Mouse (Mus musculus): ENCODE measurements at regions not wholly inside any gene's neighbourhood (a gene's known extent, or its start where the extent isn't known, plus 50 kb on each side); places are given as distances from the start of the nearest gene placed in this dataset.
"Not testable (repeated sequence)": the region's sequence is repeated elsewhere in the genome, so short reads cannot be mapped to it uniquely, and the experiment has no call there.

- H3K9ac ChIP-seq = no peak overlapping the region
- no peak overlapping the region for H3K27ac ChIP-seq (replicated peaks)
- WGBS = 13% methylated on average over 5 of the region's 5 CpGs
Observed at GRCm38 (mm10) chr14:48800857-48801256, 127.2 kb upstream of the Otx2 start.

DNA sequence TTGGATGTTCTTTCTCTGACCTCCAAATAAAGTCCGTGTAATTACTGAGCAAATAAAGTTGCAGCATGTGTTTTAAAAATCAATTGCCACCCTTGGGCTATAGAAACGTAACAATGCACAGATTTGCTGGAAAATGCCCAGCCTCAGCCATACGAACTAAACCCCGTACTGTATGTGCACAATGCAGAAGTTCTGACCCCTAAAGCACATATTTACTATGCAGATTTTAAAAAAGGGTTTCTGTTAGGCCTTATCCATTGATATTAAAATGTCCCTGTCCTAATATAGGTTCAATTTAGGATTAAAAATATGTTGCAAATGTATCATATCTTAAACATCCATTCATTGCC is 126.5 kb upstream of the Otx2 start:
- Histone ChIP-seq H3K36me3 (no peaks in the 10 kb centered on the region), H3K27ac (replicated peaks) (no peak overlapping the region), H3K9me3 (replicated peaks) (no peaks in the 10 kb centered on the region), H3K27me3 (no peaks in the 10 kb centered on the region), H3K9ac (no peak overlapping the region), H3K4me2 (replicated peaks) (no peak overlapping the region), H3K4me1 (no peaks in the 10 kb centered on the region), H3K4me3 (replicated peaks) (no peak overlapping the region)
- WGBS = 18% methylated on average over 4 of the region's 4 CpGs
- no peak for ATAC-seq (ENCODE audit: insufficient number of reproducible peaks, low FRiP score, low TSS enrichment, low read depth)

More at GRCm38 (mm10) chr14:48800857-48801256, 127.2 kb upstream of the Otx2 start:
- no peak for ATAC-seq (ENCODE audit: insufficient number of reproducible peaks, low FRiP score, low TSS enrichment, low read depth)
- H3K36me3 ChIP-seq = no peaks in the 10 kb centered on the region
- H3K9me3 ChIP-seq (replicated peaks) = no peaks in the 10 kb centered on the region
- H3K27me3 ChIP-seq = no peaks in the 10 kb centered on the region
- no peaks in the 10 kb centered on the region for H3K4me1 ChIP-seq
- H3K4me2 ChIP-seq (replicated peaks) = no peak overlapping the region
- H3K4me3 ChIP-seq (replicated peaks) = no peak overlapping the region

- no peaks in the 10 kb centered on the region for H3K9me3 ChIP-seq (replicated peaks)
- no peaks in the 10 kb centered on the region for H3K36me3 ChIP-seq
- no peak for ATAC-seq (ENCODE audit: insufficient number of reproducible peaks, low FRiP score, low TSS enrichment, low read depth)
- no peak overlapping the region for H3K4me2 ChIP-seq (replicated peaks)
- no peak overlapping the region for H3K4me3 ChIP-seq (replicated peaks)
- H3K27ac ChIP-seq (replicated peaks) = no peak overlapping the region
- 34% methylated on average over 10 of the region's 10 CpGs for WGBS
- no peak overlapping the region for H3K9ac ChIP-seq
- no peaks in the 10 kb centered on the region for H3K27me3 ChIP-seq
- no peaks in the 10 kb centered on the region for H3K4me1 ChIP-seq
Observed at GRCm38 (mm10) chr14:48799442-48800099, 126.0 kb upstream of the Otx2 start.

DNA sequence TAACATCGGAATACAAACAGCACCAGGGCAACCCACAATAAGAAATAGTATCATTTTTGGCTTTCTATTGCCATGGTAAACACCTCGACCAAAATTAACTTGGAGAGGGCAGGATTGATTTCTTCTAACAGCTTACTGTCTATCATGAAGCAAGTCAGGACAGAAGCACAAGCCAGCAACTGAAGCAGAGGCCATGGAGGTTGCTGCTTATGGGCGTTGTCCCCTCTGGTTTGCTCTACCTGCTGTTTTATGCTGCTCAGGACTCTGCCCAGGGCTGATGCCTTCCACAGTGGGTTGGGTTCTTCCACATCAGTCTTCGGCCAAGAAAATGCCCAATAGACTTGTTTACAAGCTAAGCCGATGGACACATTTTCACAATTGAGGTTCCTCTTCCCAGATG is 117.9 kb upstream of the Otx2 start:
- Histone ChIP-seq H3K27ac (replicated peaks) (no peak overlapping the region), H3K4me3 (replicated peaks) (no peak overlapping the region), H3K36me3 (no peaks in the 10 kb centered on the region), H3K9me3 (replicated peaks) (no peaks in the 10 kb centered on the region), H3K4me1 (no peaks in the 10 kb centered on the region), H3K9ac (no peak overlapping the region), H3K27me3 (no peaks in the 10 kb centered on the region), H3K4me2 (replicated peaks) (no peak overlapping the region)
- no peak for ATAC-seq (ENCODE audit: insufficient number of reproducible peaks, low FRiP score, low TSS enrichment, low read depth)
- WGBS = 81% methylated on average over 5 of the region's 5 CpGs

DNA sequence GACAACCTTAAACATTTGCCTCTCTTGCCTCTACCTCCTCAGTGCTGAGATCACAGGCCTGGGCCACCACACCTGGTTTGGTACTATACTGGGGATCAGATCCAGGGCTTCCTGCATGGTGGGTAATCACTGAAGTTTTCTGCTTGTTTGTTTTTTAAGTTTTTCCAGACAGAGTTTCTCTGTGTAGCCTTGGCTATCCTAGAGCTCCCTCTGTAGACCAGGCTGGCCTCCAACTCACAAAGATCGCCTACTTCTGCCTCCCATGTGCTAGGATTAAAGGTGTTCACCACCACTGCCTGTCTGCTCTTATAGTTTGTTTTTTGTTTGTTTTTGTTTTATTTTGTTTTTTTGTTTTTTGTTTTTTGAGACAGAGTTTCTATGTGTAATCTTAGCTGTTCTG is 105.7 kb upstream of the Otx2 start:
- H3K4me1 ChIP-seq = no peaks in the 10 kb centered on the region
- H3K36me3 ChIP-seq = no peaks in the 10 kb centered on the region
- whole genome bisulfite sequencing = 69% methylated on average over 1 of the region's 1 CpGs
- no peak overlapping the region for H3K4me3 ChIP-seq (replicated peaks)
- no peaks in the 10 kb centered on the region for H3K27me3 ChIP-seq
- H3K9me3 ChIP-seq (replicated peaks) = no peaks in the 10 kb centered on the region
- ATAC-seq (ENCODE audit: insufficient number of reproducible peaks, low FRiP score, low TSS enrichment, low read depth) = no peak
- H3K4me2 ChIP-seq (replicated peaks) = no peak overlapping the region
- H3K9ac ChIP-seq = no peak overlapping the region
- H3K27ac ChIP-seq (replicated peaks) = no peak overlapping the region

GRCm38 (mm10) chr14:48770832-48771231 is 97.2 kb upstream of the Otx2 start:
- H3K36me3 ChIP-seq = no peaks in the 10 kb centered on the region
- no peak overlapping the region for H3K27ac ChIP-seq (replicated peaks)
- whole genome bisulfite sequencing = 33% methylated on average over 9 of the region's 9 CpGs
- H3K4me1 ChIP-seq = no peaks in the 10 kb centered on the region
- no peaks in the 10 kb centered on the region for H3K27me3 ChIP-seq
- H3K9me3 ChIP-seq (replicated peaks) = no peaks in the 10 kb centered on the region
- no peak overlapping the region for H3K4me2 ChIP-seq (replicated peaks)
- no peak overlapping the region for H3K9ac ChIP-seq
- no peak for ATAC-seq (ENCODE audit: insufficient number of reproducible peaks, low FRiP score, low TSS enrichment, low read depth)
- no peak overlapping the region for H3K4me3 ChIP-seq (replicated peaks)

GRCm38 (mm10) chr14:48762691-48763090 is 89.1 kb upstream of the Otx2 start:
- WGBS = 81% methylated on average over 5 of the region's 5 CpGs
- no peak for ATAC-seq (ENCODE audit: insufficient number of reproducible peaks, low FRiP score, low TSS enrichment, low read depth)
- no peaks in the 10 kb centered on the region; the same call in 1 of the 2 replicates for H3K27me3 ChIP-seq

GRCm38 (mm10) chr14:48761002-48761648 is 87.5 kb upstream of the Otx2 start:
- Histone ChIP-seq H3K4me2 (replicated peaks) (no peak overlapping the region), H3K9me3 (replicated peaks) (no peaks in the 10 kb centered on the region), H3K27ac (replicated peaks) (no peak overlapping the region), H3K4me1 (no peaks in the 10 kb centered on the region), H3K27me3 (no peaks in the 10 kb centered on the region; the same call in 1 of the 2 replicates), H3K4me3 (replicated peaks) (no peak overlapping the region), H3K9ac (no peak overlapping the region), H3K36me3 (no peaks in the 10 kb centered on the region)
- WGBS = 60% methylated on average over 7 of the region's 7 CpGs
- ATAC-seq (ENCODE audit: insufficient number of reproducible peaks, low FRiP score, low TSS enrichment, low read depth) = no peak

More at GRCm38 (mm10) chr14:48762691-48763090, 89.1 kb upstream of the Otx2 start:
- no peak overlapping the region for H3K9ac ChIP-seq
- no peak overlapping the region for H3K4me2 ChIP-seq (replicated peaks)
- no peaks in the 10 kb centered on the region for H3K4me1 ChIP-seq
- H3K36me3 ChIP-seq = no peaks in the 10 kb centered on the region
- H3K27ac ChIP-seq (replicated peaks) = no peak overlapping the region
- no peaks in the 10 kb centered on the region for H3K9me3 ChIP-seq (replicated peaks)
- H3K4me3 ChIP-seq (replicated peaks) = no peak overlapping the region

GRCm38 (mm10) chr14:48755096-48755495 is 81.5 kb upstream of the Otx2 start:
- H3K27ac ChIP-seq (replicated peaks); ATAC-seq (ENCODE audit: insufficient number of reproducible peaks, low FRiP score, low TSS enrichment, low read depth); H3K4me1 ChIP-seq; H3K36me3 ChIP-seq; H3K9ac ChIP-seq; H3K9me3 ChIP-seq (replicated peaks); H3K4me2 ChIP-seq (replicated peaks); H3K4me3 ChIP-seq (replicated peaks): not testable (repeated sequence)
- 89% methylated on average over 5 of the region's 5 CpGs for WGBS
- H3K27me3 ChIP-seq = peaks cover 20% of the 10 kb centered on the region

DNA sequence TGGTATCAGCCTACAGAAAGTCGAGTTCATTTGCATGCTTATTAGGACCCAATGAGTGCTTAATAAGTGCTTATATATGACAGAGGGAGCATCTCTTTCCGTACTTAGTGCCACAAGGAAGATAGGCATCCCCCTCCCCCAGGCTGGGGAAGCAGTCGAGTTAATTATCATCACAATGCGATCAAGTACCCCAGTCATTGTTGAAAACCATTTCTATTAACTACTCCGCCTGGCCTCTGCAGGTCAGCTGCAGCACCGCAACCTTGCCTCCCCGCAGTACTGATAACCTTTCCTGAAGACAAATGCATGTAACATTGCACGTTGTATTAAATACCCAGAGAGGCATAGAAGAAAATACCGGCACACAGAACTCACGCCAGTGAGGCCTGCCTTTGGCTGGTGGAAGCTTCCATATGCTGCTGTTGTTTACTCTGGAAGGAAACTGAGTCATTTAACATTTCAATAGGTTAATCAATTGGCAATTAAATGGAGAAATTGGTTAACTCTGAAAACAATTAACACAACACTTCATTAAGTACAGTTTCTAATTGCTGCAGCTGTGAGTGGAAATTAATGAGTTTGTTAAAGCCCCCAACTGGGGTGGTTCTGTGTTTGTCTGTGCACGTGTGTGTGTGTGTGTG is 80.6 kb upstream of the Otx2 start:
- WGBS = 35% methylated on average over 11 of the region's 11 CpGs
- Histone ChIP-seq H3K4me1 (peaks cover 7% of the 10 kb centered on the region), H3K9me3 (replicated peaks) (no peaks in the 10 kb centered on the region), H3K4me2 (replicated peaks) (no peak overlapping the region), H3K9ac (no peak overlapping the region), H3K27ac (replicated peaks) (no peak overlapping the region), H3K36me3 (no peaks in the 10 kb centered on the region), H3K4me3 (replicated peaks) (no peak overlapping the region), H3K27me3 (peaks cover 20% of the 10 kb centered on the region)
- no peak for ATAC-seq (ENCODE audit: insufficient number of reproducible peaks, low FRiP score, low TSS enrichment, low read depth)

- WGBS = 35% methylated on average over 10 of the region's 10 CpGs
- Histone ChIP-seq H3K9me3 (replicated peaks) (no peaks in the 10 kb centered on the region), H3K4me3 (replicated peaks) (no peak overlapping the region), H3K27ac (replicated peaks) (no peak overlapping the region), H3K4me1 (peaks cover 7% of the 10 kb centered on the region), H3K4me2 (replicated peaks) (no peak overlapping the region), H3K9ac (no peak overlapping the region), H3K36me3 (no peaks in the 10 kb centered on the region), H3K27me3 (peaks cover 20% of the 10 kb centered on the region)
- ATAC-seq (ENCODE audit: insufficient number of reproducible peaks, low FRiP score, low TSS enrichment, low read depth) = no peak
Observed at GRCm38 (mm10) chr14:48753517-48754079, 80.0 kb upstream of the Otx2 start.
